Mouse (Mus musculus): Measurements from ENCODE around the gene Vmn1r72.
"Not testable (repeated sequence)": the region's sequence is repeated elsewhere in the genome, so short reads cannot be mapped to it uniquely, and the experiment has no call there.

The Vmn1r72 gene

GRCm38 (mm10) chr7:11680047-11680446 is at the start of gene Vmn1r72:
Gene Vmn1r72, minus strand, starts transcription at chr7:11680147.
- CTCF ChIA-PET, POLR2A ChIA-PET: not testable (repeated sequence)

GRCm38 (mm10) chr7:11617082-11617481 is 62.9 kb downstream of the Vmn1r72 start:
- POLR2A ChIA-PET, CTCF ChIA-PET: not testable (repeated sequence)
